Mouse (Mus musculus) embryo, embryonic 10 days (tissue): ENCODE measurements around the gene Zbtb46.

ENCODE experiments used
- DNase-seq: peaks from one replicate; pipeline ENCODE4 v3.0.0-alpha.2; 2015; ENCODE audit warnings: low spot score

The Zbtb46 gene

GRCm38 (mm10) chr2:181364487-181364859 is 94.8 kb downstream of the Zbtb46 start:
- DNase-seq, result no peak

GRCm38 (mm10) chr2:181363946-181364345 is 95.3 kb downstream of the Zbtb46 start:
- DNase-seq, result no peak

GRCm38 (mm10) chr2:181356780-181357179 is 102.4 kb downstream of the Zbtb46 start:
- DNase-seq, result no peak

- no peak for DNase-seq
Observed at GRCm38 (mm10) chr2:181342766-181343165, 116.5 kb downstream of the Zbtb46 start.

GRCm38 (mm10) chr2:181340426-181340825 is 118.8 kb downstream of the Zbtb46 start:
- no peak for DNase-seq
